Mouse (Mus musculus) G1E-ER4 (cell line): ENCODE results near the gene 9430015G10Rik. TPM values are rescaled to one million over a fixed set of nuclear protein-coding genes. Genes with fewer than 3 reads are reported as not detected.

Experiments used
- GATA1 ChIP-seq: IDR thresholded peaks from one replicate; pipeline ENCODE4 v1.8.0; 2012; ENCODE audit warnings: low read length, inconsistent platforms
- polyA plus RNA-seq: library from polyadenylated mRNA; stranded (reverse); fragments of >175 nt; gene quantifications from 2 replicates; pipeline ENCODE4 v1.2.3, GENCODE M21; 2012

The 9430015G10Rik gene
- 9.5 and 12.0 TPM in 2 replicates for polyA plus RNA-seq

DNA sequence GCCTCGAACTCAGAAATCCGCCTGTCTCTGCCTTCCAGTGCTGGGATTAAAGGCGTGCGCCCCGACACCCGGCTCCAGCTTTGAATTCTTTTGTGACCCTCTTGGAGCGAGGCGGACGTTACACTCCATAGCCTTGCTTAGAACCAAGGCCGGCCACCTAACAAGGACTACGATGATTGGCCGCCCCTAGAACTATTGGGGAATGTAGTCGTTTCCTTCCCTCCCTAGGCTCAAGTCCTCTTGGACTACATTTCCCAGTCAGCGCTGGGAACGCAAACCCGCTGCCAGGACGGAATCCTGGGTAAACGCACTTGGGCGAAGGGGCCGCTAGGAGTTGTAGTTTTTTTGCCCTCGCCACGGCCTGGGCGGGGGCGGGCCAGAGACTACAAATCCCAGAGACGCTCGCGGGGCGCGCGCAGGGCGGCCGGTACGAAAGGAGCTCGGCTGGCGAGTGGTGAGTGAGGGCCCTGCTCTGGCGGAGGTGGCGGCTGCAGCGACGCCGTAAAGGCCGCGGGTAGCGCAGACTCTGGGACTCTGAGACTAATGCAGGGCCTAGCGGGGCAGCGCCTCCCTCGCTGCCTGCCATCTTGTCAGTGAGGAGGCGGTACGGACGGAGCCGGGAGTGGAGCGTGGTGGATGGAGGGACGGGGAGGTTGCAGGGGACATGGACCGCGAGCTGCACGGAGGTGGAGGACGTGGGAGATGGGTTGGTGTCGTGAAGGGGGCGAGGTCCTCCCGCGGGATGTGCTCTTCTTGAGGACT, at the start of gene 9430015G10Rik:
Gene 9430015G10Rik, plus strand, starts transcription at position 413 of the 762 bp plus-strand sequence.
- TF ChIP-seq GATA1 = no peak

DNA sequence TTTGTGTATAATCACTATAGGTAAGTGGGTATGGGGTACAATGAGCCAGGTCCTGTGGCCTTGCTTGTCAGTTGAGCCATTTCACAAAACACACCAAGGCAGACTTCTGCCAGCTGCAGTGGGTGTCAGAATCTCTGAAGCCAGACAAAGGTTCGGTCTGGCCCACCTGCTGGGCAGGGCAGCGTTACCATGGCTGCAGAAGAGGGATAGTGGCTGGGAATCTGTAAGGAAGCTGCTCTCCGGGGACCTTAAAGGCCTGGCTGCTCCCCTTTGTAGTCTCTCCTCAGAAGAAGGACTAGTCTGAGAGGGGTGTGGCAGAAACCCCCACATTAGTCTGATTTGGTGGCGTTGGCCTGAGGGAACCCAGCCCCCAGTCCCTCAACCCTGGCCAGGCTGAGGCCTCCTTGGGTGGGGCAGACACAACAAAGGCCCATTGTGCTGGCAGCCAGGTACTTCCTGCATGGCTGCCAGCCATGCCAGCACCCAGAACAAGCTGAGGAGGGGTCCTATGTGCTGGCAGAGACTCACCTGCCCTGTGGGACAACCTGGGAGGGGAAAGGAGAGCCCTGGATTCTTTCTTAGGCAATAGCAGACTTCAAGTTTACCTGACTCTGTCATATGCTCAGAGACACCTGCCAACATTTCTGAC, 45.8 kb upstream of the 9430015G10Rik start:
- TF ChIP-seq GATA1 = no peak

DNA sequence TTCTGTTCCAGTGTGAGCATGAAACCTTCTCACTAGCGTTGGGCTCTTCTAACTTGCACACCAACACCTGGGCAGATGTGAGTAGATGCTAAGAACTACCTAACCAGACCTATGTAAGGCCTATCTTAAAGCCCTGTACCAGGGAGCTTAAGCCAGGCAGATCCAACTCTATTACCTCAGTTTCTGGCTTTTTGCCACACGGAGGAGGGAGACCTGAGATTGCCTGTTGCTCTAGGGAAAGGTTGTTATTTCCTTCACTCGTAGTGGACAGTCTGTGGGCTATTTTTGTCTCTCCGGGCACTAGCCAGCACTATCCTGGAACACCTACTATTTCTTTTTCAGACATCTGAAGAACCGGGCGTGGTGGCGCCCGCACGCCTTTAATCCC, 45.3 kb upstream of the 9430015G10Rik start:
- no peak for TF ChIP-seq GATA1

DNA sequence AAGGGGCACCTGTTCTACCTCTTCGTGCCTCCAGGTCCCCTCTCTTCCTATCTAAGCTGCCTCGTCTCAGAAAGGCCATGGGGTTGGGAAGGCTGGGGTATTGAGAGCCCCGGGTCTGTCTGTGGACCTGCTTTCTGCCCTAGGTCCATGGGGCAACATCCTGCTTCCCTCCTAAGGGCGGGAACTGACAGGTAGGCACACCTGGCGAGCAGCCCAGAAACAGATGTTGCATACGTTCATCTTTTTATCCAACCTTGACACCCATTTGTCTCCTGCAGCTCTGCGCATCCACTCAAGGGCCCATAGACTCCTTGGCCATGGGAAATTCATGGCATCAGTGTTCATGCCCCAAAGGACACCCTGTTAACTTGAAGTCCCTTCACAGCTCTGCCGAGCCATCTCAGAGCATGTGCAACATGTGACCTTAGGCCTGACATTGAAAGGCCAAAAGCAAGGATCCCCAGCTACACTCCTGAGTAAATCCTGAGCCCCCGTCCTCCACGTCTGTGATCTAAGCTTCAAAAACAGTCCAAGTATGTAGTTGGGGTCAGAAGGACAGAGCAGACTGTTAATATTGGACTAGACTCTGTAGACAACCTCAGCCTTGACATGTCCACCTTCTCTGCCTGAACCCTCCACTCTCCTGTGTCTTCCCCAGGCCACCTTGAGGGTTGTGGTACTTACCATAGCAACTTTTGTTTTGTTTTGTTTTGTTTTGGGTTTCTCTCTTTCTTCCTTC, 44.5 kb upstream of the 9430015G10Rik start:
- no peak for TF ChIP-seq GATA1

DNA sequence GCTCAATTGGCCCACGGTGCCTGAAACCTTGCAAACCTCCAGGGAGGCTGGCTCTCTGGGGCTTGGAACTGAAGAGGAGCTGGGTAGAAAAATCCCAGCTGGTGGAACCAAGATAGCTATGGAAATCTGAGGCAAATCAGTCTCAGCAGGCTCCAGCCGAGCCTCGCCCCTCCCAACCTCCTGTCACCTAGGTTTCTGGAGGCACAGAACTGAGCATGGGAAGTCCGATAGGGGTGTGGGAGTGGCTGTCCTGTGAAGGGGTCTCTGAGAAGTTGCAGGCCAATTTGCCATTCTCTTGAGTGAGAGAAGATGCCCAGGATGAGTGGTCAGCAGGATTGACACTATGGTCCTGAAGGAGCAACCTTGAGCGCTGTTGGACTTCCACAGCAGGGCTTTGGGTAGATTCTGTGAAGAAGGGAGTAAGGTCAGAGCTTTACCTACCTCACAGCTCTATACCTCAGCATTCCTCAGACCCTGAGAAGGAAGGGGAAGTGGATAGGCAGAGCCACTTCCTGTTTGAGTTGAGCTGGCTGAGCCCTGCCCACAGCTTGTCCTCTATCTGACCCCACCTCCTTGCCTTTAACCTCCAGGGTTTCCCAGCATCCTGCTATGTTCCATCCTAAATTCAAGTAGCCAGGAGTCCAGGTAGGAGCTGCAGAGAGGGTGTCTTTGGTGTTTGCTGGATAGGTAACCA, 42.4 kb upstream of the 9430015G10Rik start:
- no peak for TF ChIP-seq GATA1

DNA sequence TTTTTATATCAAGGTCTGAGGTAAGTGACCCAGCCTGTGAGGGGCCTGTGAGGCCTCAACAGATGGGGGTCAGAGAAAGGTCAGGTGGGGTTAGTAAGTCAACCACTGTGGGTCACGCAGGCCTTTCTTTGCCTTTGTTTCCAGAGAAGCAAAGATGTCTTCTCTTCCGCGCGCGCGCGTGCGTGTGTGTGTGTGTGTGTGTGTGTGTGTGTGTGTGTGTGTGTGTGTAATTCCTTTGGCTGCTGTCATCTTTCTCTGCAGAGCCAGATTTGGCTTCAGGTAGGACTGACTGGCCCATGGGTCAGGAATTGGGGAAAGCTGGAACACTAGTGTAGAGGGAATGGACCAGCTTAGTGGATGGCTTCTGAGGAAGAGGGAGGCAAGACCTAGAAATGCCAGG, 40.1 kb upstream of the 9430015G10Rik start:
- TF ChIP-seq GATA1 = no peak

DNA sequence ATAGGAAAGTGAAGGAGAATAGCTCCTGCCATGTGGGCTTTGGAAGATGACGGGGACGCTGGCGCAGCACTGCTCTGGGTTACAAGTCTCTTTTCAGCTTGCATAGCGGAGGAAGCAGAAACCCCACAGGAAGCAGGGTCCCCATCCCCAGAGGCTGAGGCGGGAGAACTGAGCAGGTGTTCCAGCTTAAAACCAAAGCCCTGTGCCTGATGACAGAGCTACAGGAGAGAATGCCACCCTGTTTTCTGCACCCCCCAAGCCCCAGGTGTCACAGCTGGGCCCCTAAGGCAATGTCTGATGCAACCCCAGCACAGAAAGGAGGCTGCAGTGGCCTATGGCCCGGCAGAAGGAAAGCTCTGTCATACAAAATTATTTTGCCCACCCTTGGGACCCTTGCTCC, 39.5 kb upstream of the 9430015G10Rik start:
- TF ChIP-seq GATA1 = no peak

DNA sequence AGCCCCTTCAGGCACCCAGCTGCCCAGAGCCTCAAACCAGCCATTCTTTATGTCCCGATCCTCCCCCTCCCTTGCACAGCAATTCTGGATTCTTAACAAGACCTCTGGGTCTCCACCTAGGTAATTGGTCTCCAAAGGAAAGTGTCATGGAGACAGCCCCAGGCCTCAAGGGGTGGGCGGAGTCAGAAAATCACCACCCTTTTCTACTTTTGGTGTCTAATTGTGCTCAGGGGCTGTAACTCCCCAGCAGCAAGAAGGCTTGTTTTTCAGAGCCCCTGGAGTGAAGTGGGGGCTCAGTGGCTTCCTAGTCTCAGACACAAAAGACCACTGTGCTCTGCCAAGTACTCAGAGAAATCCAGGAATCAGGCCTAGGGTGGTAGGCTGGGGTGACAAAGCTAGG, 39.1 kb upstream of the 9430015G10Rik start:
- no peak for TF ChIP-seq GATA1

DNA sequence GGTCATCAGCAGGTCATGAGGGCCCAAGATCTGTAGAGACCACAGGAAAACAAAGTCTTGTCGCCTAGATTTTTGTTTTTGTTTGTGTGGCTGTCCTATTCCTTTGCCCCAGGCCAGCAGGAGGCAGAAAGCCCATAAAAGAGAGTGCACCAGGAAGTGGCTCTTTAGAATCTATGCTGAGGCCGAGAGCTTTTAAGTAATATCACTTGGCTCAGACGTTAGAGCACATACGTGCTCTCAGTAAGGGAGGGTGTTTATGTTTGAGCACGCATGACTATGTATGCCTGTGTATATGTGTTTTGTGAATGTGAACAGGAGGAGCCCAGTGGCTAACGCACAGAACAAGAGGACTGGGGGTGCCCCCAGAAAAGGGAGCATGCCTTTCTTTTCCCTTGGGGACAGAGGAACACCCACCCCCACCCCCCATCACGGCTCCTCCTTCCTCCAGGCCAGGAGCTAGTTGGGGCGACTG, 32.8 kb upstream of the 9430015G10Rik start:
- no peak for TF ChIP-seq GATA1

DNA sequence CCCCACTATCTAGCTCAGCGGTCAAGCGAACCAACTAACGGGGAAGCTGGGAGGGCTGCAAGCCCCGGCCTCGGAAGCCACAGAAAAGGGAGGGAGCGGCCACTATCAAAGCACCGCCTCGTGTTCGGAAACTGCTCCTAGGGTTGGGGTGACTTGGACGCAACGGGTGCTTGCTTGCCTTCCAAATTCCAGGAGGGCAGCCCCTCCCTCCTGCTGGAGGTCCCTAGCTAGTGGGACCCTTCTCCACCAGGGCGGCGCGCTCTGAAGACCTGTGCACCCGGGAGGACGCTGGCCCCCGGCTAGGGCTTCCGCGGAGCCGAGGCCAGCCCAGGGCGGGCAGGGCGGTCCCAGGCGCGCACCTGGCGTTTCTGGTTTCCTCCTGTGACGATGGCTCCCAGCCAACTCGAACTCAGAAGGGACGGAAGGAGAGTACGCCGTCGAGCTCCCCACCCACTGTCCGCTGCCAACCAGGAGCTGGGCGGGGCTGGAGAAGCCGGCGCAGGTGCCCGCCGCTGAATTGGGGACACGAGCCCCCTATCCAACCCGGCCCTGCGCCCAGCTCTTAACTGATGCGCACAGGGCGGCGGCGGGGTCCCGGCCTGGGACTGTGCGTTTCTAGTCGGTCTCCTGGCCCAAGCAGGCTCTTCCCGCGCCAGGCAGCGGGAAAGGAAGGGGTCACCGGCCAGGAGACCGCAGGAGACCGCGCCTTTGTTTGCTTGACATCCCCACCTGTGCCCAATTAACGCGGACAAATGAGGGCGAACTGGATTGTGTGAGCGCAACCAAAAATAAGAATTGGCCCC, 32.1 kb upstream of the 9430015G10Rik start:
- no peak for TF ChIP-seq GATA1

DNA sequence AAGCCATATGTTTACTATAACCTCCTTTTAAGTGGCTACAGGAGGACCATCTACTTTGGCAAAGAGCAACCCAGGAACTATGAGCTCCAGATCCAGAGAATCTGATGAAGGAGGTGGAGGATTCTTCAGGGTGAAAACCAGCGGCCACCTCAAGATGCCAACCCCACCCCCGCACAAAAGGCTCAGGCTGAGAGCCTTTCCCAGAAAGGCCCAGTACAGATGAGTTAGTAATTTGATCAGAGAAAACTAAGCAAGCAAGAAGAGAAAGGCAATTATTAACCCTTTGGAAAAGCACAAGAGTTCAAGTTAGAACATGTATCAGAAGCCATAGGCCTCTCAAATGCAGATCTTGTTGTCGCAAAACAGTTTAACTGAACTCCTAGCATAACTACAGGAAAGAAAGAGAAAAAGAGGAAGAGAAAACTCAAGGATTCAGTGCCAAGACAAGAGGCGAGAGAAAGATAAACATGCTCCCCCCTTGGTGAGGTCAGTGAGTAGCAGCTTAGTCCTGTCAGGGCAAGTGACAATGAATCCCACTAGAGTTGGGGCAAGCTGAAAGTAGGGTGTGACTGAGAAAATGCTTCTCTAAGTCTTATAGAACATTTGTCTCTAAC, 27.1 kb upstream of the 9430015G10Rik start:
- TF ChIP-seq GATA1 = no peak

DNA sequence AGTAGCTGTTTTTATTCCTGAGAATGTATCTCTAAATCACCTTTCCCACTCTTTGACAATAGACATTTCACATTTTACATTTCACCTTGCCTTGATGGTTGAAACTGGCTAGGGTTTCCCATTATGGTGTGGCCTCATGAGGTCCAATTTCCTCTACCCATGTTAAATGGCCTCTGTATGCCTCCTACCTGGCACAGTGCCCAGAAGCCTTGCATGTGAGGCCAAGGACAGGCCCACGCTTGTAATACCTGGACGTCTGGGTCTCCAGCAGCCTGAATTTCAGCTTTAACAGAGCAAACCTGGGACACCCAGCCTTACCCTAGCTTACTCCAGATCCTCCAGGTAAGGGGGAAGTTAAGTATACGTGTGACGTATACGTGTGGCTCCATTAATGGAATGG, 26.4 kb upstream of the 9430015G10Rik start:
- TF ChIP-seq GATA1 = no peak

DNA sequence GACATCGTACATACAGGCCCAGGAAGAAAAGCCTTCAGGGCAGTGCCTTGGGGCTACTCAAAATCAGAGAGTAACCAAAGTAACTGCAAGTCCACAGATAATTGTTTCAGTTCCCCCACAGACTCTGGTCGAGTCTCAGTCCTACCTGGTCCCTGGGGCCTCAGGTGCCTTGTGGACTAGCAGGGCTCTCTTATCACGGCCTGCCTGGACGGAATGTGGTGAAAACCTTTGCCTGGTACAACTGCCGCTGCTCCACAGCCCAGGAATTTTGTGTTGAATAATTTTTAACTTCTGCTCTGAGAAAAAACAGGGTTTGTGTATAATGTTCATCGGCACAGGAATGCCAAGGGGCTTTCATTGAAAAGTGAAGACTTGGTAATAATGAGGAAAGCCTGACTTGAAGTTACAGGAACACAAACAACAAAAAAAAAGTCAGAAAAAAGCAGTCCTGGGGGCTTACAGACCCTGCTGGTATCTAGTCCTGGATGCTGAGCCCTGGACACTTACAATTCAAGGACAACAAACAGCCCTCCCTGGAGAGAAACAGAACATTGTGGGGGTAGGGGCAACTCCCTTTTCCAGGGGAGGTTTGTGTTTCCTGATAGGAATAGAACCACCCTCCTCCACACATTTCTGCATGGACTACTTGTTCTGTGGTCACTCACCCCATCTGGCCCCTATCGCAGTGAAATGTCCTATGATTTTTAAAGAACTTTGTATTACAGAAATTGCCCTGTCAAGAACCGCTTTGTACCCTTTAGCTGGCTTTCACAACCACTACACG, 25.5 kb upstream of the 9430015G10Rik start:
- no peak for TF ChIP-seq GATA1

DNA sequence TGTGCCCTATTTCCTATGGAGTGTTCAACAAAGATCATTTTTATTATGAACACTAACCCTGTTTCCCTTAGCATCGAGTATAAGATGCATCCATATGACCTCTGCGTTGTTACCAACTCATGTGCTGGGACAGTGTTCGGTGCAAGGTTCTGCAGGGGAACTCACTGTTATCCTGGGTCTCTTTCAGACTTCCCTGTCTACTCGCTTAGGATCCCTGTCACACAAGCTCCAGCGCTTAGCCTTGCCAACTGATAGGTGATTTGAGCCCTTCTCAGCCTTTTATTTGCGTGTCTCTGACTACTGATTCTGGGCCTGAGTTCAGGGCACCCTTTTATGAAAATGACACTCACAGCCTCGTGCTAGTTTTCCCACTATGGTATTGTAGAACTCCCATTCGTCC, 24.5 kb upstream of the 9430015G10Rik start:
- no peak for TF ChIP-seq GATA1
